Mouse (Mus musculus): ENCODE data around the gene Amh.

DNA sequence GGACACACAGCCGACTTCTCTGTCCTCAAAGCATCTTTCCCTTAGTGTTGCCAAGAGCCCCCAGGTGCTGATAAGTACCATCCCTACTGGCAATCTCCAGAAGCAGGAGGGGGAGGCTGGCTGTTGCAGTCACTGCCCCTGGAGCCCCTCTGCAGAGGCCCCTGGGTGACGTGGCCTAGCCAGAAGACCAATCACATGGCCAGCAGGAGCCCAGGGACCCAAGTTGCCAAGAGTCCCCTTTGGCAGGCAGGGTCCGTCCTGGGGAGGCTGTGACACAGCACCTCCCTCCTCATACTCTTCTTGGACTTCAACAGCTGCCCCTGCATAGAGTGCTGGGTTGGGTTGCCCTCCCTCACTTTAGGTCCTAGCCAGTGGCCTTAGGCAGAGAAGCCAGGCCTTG is 2.0 kb upstream of the Amh start:
- TF ChIP-seq CTCF (IDR thresholded peaks at IDR 0.05; ENCODE audit: extremely low read depth, insufficient read depth, insufficient read length, insufficient replicate concordance) (no peak), POLR2A (IDR thresholded peaks at IDR 0.05; ENCODE audit: low read depth, low read length) (no peak)

Data from spleen, adult 2 months (tissue).